ENCODE assay signal across 7 mouse cellular contexts in the genomic region with DNA sequence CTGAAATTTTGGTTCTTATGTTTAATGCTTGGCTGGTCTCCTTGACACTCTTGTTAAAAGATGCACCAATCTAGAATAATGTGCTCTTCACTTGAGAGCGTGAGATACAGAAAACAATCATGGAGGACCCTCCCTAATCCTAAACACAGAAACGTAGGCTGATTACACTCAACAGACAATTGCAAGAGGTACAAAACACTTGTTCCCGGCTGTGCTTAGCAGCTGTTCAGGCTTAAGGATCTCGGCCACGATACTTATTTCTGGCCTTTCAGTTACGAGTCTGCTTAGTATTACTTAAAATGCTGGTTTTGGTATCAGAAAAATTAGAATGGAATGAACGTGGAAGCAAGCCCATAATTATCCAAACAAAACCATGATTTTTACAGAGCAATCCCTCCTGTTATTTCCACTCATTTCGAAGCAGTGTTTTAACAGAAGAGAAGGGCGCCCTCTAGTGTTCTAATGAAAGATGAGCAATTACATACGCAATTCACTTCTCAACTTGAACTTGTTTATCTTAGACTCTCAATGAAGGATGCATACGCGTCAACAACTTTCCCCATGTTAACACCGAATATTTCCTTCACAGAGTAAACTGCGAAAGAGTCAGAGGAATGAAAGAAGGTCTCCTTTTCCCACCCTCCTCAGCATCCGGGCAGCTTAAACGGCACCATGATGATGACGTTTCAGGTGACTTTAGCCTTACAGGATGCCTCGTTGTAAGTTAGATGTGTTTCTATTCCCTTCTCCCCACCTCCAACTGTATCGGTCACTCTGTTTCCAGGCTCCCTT.
DNase-seq lines count a peak whose midpoint lies in the region; ATAC-seq and TF ChIP-seq lines count a peak whose summit lies in the region.

No protein-coding gene starts in this region.

- H3K9me3 ChIP-seq in neural tube, embryonic 11.5 days (ENCODE audit: control insufficient read depth, low read length) = no peaks in the 10 kb centered on the region
- H3K9me3 ChIP-seq in forebrain, postnatal 0 days (ENCODE audit: low read length) = no peaks in the 10 kb centered on the region
- no peaks in the 10 kb centered on the region for H3K9me3 ChIP-seq in midbrain, embryonic 12.5 days

- no peaks in the 10 kb centered on the region for H3K27me3 ChIP-seq in neural tube, embryonic 11.5 days (ENCODE audit: control insufficient read depth, insufficient read depth, low read length)
- no peaks in the 10 kb centered on the region for H3K27me3 ChIP-seq in forebrain, postnatal 0 days (ENCODE audit: insufficient read depth, low read length)
- H3K27me3 ChIP-seq in midbrain, embryonic 12.5 days = no peaks in the 10 kb centered on the region

- H3K4me2 ChIP-seq in neural tube, embryonic 11.5 days (ENCODE audit: low read depth) = no peak overlapping the region
- peak overlapping the region; percentile 47 for H3K4me2 ChIP-seq in forebrain, postnatal 0 days (ENCODE audit: low read depth)
- H3K4me2 ChIP-seq in midbrain, embryonic 12.5 days (replicated peaks) = peak overlapping the region; percentile 37

- TF ChIP-seq CTCF in forebrain, postnatal 0 days (IDR thresholded peaks at IDR 0.05; ENCODE audit: low read depth) = peak; percentile 85

- no peak for ATAC-seq in neural tube, embryonic 11.5 days (ENCODE audit: insufficient read depth, low FRiP score, low TSS enrichment)
- ATAC-seq in forebrain, postnatal 0 days = peak; percentile 74
- peak; percentile 72 for ATAC-seq in midbrain, embryonic 12.5 days (ENCODE audit: low FRiP score, low read depth)

- no peak overlapping the region for H3K4me3 ChIP-seq in neural tube, embryonic 11.5 days (ENCODE audit: low read depth, low read length)
- peak overlapping the region; percentile 22 for H3K4me3 ChIP-seq in forebrain, postnatal 0 days (ENCODE audit: low read depth, low read length)
- no peak overlapping the region for H3K4me3 ChIP-seq in midbrain, embryonic 12.5 days

- no peak overlapping the region for H3K9ac ChIP-seq in neural tube, embryonic 11.5 days (ENCODE audit: low read length)
- H3K9ac ChIP-seq in forebrain, postnatal 0 days = no peak overlapping the region
- no peak overlapping the region for H3K9ac ChIP-seq in midbrain, embryonic 12.5 days (replicated peaks)

- WGBS in neural tube, embryonic 11.5 days = 52% methylated on average over 19 of the region's 19 CpGs
- WGBS in forebrain, postnatal 0 days = 29% methylated on average over 19 of the region's 19 CpGs
- WGBS in midbrain, embryonic 12.5 days = 35% methylated on average over 19 of the region's 19 CpGs

- peak; percentile 55 for DNase-seq in neural tube, embryonic 11.5 days (ENCODE audit: low spot score)
- no peak for DNase-seq in neural tube, embryonic 10.5 days (ENCODE audit: extremely low spot score, low spot score)
- peak; percentile 36 for DNase-seq in c-Kit-positive CD71-negative TER-119-negative erythroid progenitor cells, embryonic 14.5 days (ENCODE audit: low read depth)
- peak; percentile 86 for DNase-seq in forebrain, postnatal 0 days
- peak; percentile 38 for DNase-seq in kidney, postnatal 14 days
- DNase-seq in urinary bladder, adult 2 months (ENCODE audit: low spot score) = no peak

- no peak overlapping the region for H3K27ac ChIP-seq in neural tube, embryonic 11.5 days (ENCODE audit: low read depth, low read length)
- H3K27ac ChIP-seq in forebrain, postnatal 0 days (ENCODE audit: low read depth, low read length) = no peak overlapping the region
- H3K27ac ChIP-seq in midbrain, embryonic 12.5 days (replicated peaks) = no peak overlapping the region

- no peaks in the 10 kb centered on the region for H3K4me1 ChIP-seq in neural tube, embryonic 11.5 days (ENCODE audit: control insufficient read depth, insufficient read depth, low read length)
- no peaks in the 10 kb centered on the region for H3K4me1 ChIP-seq in forebrain, postnatal 0 days (ENCODE audit: insufficient read depth)
- no peaks in the 10 kb centered on the region for H3K4me1 ChIP-seq in midbrain, embryonic 12.5 days

- H3K36me3 ChIP-seq in neural tube, embryonic 11.5 days (ENCODE audit: control insufficient read depth, insufficient read depth, low read length) = no peaks in the 10 kb centered on the region; the same call in 1 of the 2 replicates
- no peaks in the 10 kb centered on the region for H3K36me3 ChIP-seq in forebrain, postnatal 0 days (ENCODE audit: insufficient read depth)
- no peaks in the 10 kb centered on the region for H3K36me3 ChIP-seq in midbrain, embryonic 12.5 days

Comparison
In these comparisons a context has a peak if more than half of its experiments do, and no peak if none do; other contexts are left out.
1. DNase-seq: peak in neural tube, embryonic 11.5 days (single experiment), c-Kit-positive CD71-negative TER-119-negative erythroid progenitor cells, embryonic 14.5 days (single experiment), forebrain, postnatal 0 days (single experiment) and kidney, postnatal 14 days (single experiment); none in neural tube, embryonic 10.5 days (single experiment) and urinary bladder, adult 2 months (single experiment).